Mouse (Mus musculus) E14TG2a.4 (cell line): ENCODE data around the gene Plcxd3.
"Not testable (repeated sequence)": the region's sequence is repeated elsewhere in the genome, so short reads cannot be mapped to it uniquely, and the experiment has no call there.

Source experiments
- H3K27me3 ChIP-seq: 2 replicates; pipeline ENCODE4 v1.6.1; 2014; ENCODE audit warnings: low read length, control low read depth; ENCODE audit not compliant: insufficient read depth
- H3K36me3 ChIP-seq: 2 replicates; pipeline ENCODE4 v1.6.1; 2014; ENCODE audit warnings: low read length, control low read depth; ENCODE audit not compliant: insufficient read depth
- H3K4me1 ChIP-seq: replicated peaks from 2 replicates; pipeline ENCODE4 v1.6.1; 2014; ENCODE audit warnings: low read depth, low read length, control low read depth
- H3K4me3 ChIP-seq: replicated peaks from 2 replicates; pipeline ENCODE4 v1.5.1; 2014; ENCODE audit warnings: mild to moderate bottlenecking, low read length
- H3K9me3 ChIP-seq: 2 replicates; pipeline ENCODE4 v1.6.1; 2014; ENCODE audit warnings: low read length, control low read depth
- CTCF ChIP-seq: conservative IDR thresholded peaks from 2 replicates; pipeline ENCODE4 v1.5.1; 2014; ENCODE audit warnings: low read length
- NANOG ChIP-seq: IDR thresholded peaks from 2 replicates; pipeline ENCODE4 v1.6.1; 2014; ENCODE audit warnings: borderline replicate concordance, low read length, mixed read lengths
- POU5F1 ChIP-seq: IDR thresholded peaks from 2 replicates; pipeline ENCODE4 v1.6.1; 2014; ENCODE audit warnings: low read length, borderline replicate concordance

Gene Plcxd3

GRCm38 (mm10) chr15:4503366-4503765 lies 128.1 kb downstream of the Plcxd3 start:
- Histone ChIP-seq H3K4me3 (no peak overlapping the region), H3K9me3 (no peaks in the 10 kb centered on the region), H3K4me1 (no peaks in the 10 kb centered on the region), H3K27me3 (no peaks in the 10 kb centered on the region), H3K36me3 (no peaks in the 10 kb centered on the region)
- TF ChIP-seq NANOG: no peak
- no peak for TF ChIP-seq POU5F1
- no peak for TF ChIP-seq CTCF

GRCm38 (mm10) chr15:4503826-4504225 lies 128.5 kb downstream of the Plcxd3 start:
- H3K4me1 ChIP-seq: no peaks in the 10 kb centered on the region
- H3K27me3 ChIP-seq: no peaks in the 10 kb centered on the region
- no peaks in the 10 kb centered on the region for H3K9me3 ChIP-seq
- TF ChIP-seq NANOG (no peak), CTCF (no peak), POU5F1 (no peak)
- no peak overlapping the region for H3K4me3 ChIP-seq
- H3K36me3 ChIP-seq: no peaks in the 10 kb centered on the region

- Histone ChIP-seq H3K9me3 (no peaks in the 10 kb centered on the region), H3K4me3 (no peak overlapping the region), H3K27me3 (no peaks in the 10 kb centered on the region), H3K36me3 (no peaks in the 10 kb centered on the region), H3K4me1 (no peaks in the 10 kb centered on the region)
- TF ChIP-seq POU5F1: no peak
- TF ChIP-seq CTCF: no peak
- no peak for TF ChIP-seq NANOG
Measured at GRCm38 (mm10) chr15:4514724-4515123, 139.4 kb downstream of the Plcxd3 start.

- no peak for TF ChIP-seq CTCF
- no peak for TF ChIP-seq POU5F1
- no peak for TF ChIP-seq NANOG
- H3K4me3 ChIP-seq: no peak overlapping the region
- no peaks in the 10 kb centered on the region for H3K9me3 ChIP-seq
- no peaks in the 10 kb centered on the region for H3K27me3 ChIP-seq
- H3K36me3 ChIP-seq: no peaks in the 10 kb centered on the region
- no peaks in the 10 kb centered on the region for H3K4me1 ChIP-seq
Measured at GRCm38 (mm10) chr15:4524598-4524997, 149.3 kb downstream of the Plcxd3 start.

- no peak overlapping the region for H3K4me3 ChIP-seq
- H3K4me1 ChIP-seq: no peaks in the 10 kb centered on the region
- H3K36me3 ChIP-seq: no peaks in the 10 kb centered on the region
- H3K27me3 ChIP-seq: no peaks in the 10 kb centered on the region
- H3K9me3 ChIP-seq: no peaks in the 10 kb centered on the region
- TF ChIP-seq CTCF (no peak), POU5F1 (no peak), NANOG (no peak)
Measured at GRCm38 (mm10) chr15:4533700-4534099, 158.4 kb downstream of the Plcxd3 start.

- Histone ChIP-seq H3K4me1 (no peaks in the 10 kb centered on the region), H3K27me3 (no peaks in the 10 kb centered on the region), H3K4me3 (no peak overlapping the region), H3K9me3 (peaks cover 12% of the 10 kb centered on the region; the same call in 1 of the 2 replicates), H3K36me3 (no peaks in the 10 kb centered on the region)
- TF ChIP-seq CTCF (no peak), NANOG (no peak), POU5F1 (no peak)
Measured at GRCm38 (mm10) chr15:4559121-4559520, 183.8 kb downstream of the Plcxd3 start.

- H3K4me1 ChIP-seq: no peaks in the 10 kb centered on the region
- no peaks in the 10 kb centered on the region for H3K36me3 ChIP-seq
- no peaks in the 10 kb centered on the region for H3K27me3 ChIP-seq
- no peak overlapping the region for H3K4me3 ChIP-seq
- H3K9me3 ChIP-seq: peaks cover 12% of the 10 kb centered on the region; the same call in 1 of the 2 replicates
- TF ChIP-seq CTCF: no peak
- TF ChIP-seq NANOG: no peak
- TF ChIP-seq POU5F1: no peak
Measured at GRCm38 (mm10) chr15:4561431-4561970, 186.2 kb downstream of the Plcxd3 start.

GRCm38 (mm10) chr15:4595521-4595920 lies 220.2 kb downstream of the Plcxd3 start:
- not testable (repeated sequence) for H3K4me3 ChIP-seq, H3K27me3 ChIP-seq, H3K4me1 ChIP-seq, H3K36me3 ChIP-seq
- peaks cover 43% of the 10 kb centered on the region for H3K9me3 ChIP-seq

- not testable (repeated sequence) for H3K36me3 ChIP-seq, H3K4me1 ChIP-seq
Measured at GRCm38 (mm10) chr15:4598661-4599060, 223.4 kb downstream of the Plcxd3 start.

GRCm38 (mm10) chr15:4599331-4599730 lies 224.0 kb downstream of the Plcxd3 start:
- not testable (repeated sequence) for H3K4me1 ChIP-seq, H3K4me3 ChIP-seq, H3K36me3 ChIP-seq, H3K27me3 ChIP-seq
- peaks cover 62% of the 10 kb centered on the region for H3K9me3 ChIP-seq

More at GRCm38 (mm10) chr15:4598661-4599060, 223.4 kb downstream of the Plcxd3 start:
- H3K27me3 ChIP-seq, H3K4me3 ChIP-seq: not testable (repeated sequence)
- H3K9me3 ChIP-seq: peaks cover 56% of the 10 kb centered on the region
